Mouse (Mus musculus) telencephalon, adult 2 months (tissue): ENCODE results near the gene Kcnh5.

Experiments used
- DNase-seq: peaks from one replicate; pipeline ENCODE4 v3.0.0-alpha.2; 2011; ENCODE audit warnings: low read depth, low spot score

The Kcnh5 gene

DNA sequence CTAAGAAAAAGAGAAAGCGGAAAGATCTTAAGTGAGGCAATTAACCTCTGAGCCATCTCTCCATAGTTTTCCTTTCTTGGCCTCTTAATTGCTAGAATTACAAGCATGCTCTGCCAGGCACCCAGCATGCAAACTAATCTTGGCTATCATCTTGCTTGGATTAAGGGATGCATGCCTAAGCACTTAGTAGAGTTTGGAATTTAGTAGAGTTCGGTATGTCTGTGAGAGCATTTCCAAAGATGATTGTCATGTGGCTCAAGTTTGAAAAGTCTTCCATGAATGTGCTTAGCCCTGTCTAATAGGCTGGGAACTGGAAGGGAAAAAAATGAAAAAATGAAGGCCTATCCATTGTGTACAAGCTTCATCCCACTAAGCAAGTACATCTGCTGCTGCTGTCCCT, 224.5 kb downstream of the Kcnh5 start:
- DNase-seq, result no peak

GRCm38 (mm10) chr12:74951124-74952115, 225.7 kb downstream of the Kcnh5 start:
- DNase-seq, result no peak

GRCm38 (mm10) chr12:74901331-74901730, 275.8 kb downstream of the Kcnh5 start:
- no peak for DNase-seq

DNA sequence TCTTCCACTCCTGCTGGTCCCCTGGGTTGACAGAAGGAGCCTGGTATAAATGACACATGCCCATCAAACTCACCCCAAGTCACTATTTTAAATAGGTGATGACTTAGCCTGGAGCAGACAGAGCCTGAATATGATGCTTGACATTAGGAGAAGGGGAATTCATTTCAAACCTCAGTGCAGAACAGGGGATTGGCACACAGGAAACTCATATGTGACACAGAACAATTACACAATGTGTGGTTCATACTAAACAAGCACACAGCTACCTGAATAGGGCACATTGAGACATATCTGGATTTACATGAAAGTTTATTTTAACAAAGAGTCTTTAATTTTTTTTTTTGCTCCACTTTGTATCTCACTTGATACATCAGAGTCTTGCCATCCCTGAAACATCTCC, 276.4 kb downstream of the Kcnh5 start:
- no peak for DNase-seq

DNA sequence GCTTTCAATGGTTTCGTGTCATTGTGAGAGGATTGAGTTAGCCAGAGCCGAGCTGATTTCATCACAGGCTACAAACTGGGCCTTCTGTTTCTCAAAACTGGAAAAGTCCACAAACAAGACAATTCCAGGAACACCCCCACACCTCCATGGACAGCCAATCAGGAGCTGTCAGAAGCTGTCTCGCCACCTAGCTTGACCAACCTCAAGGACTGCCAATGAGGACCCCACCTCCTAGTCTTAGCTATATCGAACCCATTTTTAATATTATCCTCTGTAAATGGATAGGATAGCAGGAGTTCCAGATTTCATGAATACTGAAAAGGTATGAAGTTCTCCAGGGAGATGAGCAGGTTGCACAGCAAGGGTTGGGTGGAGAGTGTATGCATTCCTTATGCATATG, 278.1 kb downstream of the Kcnh5 start:
- DNase-seq, result no peak

GRCm38 (mm10) chr12:74898211-74898610, 278.9 kb downstream of the Kcnh5 start:
- DNase-seq, result no peak

DNA sequence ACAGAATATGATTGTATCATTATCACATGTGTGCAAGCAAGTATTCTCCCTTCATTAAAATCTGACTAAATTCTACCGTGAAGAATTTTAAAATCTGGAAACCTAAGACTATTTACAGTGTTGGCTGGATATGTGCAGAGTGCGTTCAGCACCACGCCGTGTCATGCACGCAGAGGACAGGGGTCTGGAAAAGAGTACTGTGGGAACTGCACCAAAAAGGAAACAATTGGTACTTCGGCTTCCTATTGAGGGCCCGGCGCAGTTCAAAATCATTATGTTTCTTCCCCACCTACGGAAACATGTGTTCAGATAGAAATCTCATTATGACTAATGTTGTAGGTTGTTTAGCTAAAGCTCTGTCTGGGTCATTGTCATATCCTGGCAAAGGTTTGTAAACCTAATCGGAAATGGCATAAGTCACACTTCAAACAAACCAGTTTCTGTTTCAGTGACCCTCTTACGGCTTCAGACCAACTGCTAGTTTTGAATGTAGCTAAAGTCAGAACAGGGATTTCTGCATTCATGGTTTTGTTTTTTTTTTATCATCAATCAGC, 282.2 kb downstream of the Kcnh5 start:
- no peak for DNase-seq

DNA sequence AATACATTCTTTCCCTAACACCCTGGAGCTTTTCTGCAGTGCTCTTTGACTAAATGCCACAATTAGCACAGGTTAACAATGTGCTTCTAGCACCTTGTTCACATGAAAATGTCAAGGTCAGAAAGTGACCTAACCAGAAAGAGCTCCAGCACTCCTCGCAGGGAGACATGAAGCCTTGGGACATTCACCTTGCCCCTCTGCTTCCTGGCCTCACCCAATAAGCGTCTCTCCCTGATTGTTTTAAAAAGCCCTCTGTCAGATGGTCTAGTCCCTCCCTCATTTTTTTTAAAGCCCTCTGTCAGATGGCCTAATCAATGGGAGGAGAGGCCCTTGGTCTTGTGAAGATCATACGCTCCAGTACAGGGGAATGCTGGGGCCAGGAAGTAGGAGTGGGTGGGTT, 287.7 kb downstream of the Kcnh5 start:
- no peak for DNase-seq

- DNase-seq, result no peak
These were observed 290.1 kb downstream of the Kcnh5 start for GRCm38 (mm10) chr12:74887064-74887463.

- DNase-seq, result no peak
These were observed 295.8 kb downstream of the Kcnh5 start for GRCm38 (mm10) chr12:74881344-74881743.

DNA sequence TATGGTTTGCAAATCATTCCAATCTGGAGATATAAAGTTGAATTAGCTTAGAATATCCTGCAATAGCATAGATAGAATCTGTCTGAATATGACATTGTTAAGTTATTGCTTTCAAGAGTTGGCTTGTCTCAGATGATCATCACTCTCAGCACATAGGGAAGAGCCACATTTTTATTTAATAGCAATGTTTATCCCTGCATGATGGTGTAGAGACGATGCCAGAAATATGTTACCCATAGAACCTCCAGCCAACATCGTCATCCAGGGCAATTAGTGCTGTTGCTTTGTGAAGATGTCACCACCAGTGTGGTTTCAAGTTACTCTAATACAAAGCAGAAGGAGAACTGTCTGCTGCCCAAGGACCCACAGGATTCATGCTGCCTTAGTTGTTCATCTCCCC, 321.5 kb downstream of the Kcnh5 start:
- no peak for DNase-seq

DNA sequence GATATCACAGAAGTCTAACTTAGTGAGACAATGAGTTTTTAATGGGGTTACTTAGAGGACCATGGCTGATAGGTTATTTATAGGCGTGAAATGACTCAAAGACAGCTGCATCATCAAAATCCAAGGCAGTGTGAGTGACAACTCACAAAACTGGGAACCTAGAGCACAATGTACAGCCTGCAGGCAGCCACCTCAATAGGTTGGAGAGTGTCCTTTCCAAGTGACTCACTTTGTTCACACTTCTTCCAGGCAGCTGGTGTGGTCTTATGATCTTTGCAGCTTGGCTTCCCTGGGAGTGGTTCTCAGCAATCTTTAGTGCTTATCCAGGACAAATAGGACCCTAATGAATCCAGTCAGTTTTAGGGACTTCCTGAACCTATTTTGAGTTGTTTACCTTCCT, 322.9 kb downstream of the Kcnh5 start:
- DNase-seq, result no peak

DNA sequence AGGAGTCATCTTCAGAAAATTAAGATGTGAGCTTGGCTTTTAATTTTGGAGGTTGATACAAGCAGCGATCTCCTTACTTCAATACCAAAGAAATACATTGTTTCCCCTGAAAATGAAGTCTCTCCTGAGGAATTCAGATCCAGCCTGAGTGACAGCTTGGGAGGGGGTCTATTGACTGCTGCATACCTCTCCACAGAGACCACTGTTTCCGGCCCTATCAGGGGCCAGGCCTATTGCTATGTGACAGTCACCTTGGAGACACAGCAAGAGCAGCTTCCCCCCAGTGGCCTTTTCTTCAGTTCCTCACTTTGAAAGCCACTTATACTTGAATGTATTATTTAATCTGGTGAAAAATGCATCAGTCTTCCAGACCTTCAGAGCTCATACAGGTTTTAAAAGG, 326.8 kb downstream of the Kcnh5 start:
- DNase-seq, result no peak

GRCm38 (mm10) chr12:74849912-74850311, 327.2 kb downstream of the Kcnh5 start:
- no peak for DNase-seq

- DNase-seq, result peak; percentile 93
These were observed 328.4 kb downstream of the Kcnh5 start for GRCm38 (mm10) chr12:74848611-74849347.
